Mouse (Mus musculus): ENCODE measurements at regions not wholly inside any gene's neighbourhood (a gene's known extent, or its start where the extent isn't known, plus 50 kb on each side); places are given as distances from the start of the nearest gene placed in this dataset.
A peak's percentile ranks its signal among the peaks of the same experiment; 100 is the strongest.

- DNase-seq (ENCODE audit: low read depth, low spot score) = no peak
- H3K4me3 ChIP-seq (ENCODE audit: control insufficient read depth in 1 of 2, insufficient read depth in 1 of 2, low read depth in 2 of 2, low read length in 2 of 2) = no peak overlapping the region
- H3K36me3 ChIP-seq (ENCODE audit: control insufficient read depth in 1 of 2, insufficient read depth in 2 of 2, low read length in 2 of 2) = no peaks in the 10 kb centered on the region
- H3K4me1 ChIP-seq (ENCODE audit: control insufficient read depth in 1 of 2, insufficient read depth in 2 of 2, low read length in 2 of 2) = no peaks in the 10 kb centered on the region
- no peak for TF ChIP-seq MYB (IDR thresholded peaks at IDR 0.05; ENCODE audit: low read depth, low read length)
- no peak for TF ChIP-seq POLR2AphosphoS2 (IDR thresholded peaks at IDR 0.05; ENCODE audit: low read length)
- TF ChIP-seq RAD21 (IDR thresholded peaks at IDR 0.05; ENCODE audit: low read depth, low read length) = no peak
- TF ChIP-seq MEF2A (IDR thresholded peaks at IDR 0.05; ENCODE audit: extremely low read depth, insufficient replicate concordance, low read depth, low read length, poor library complexity, severe bottlenecking) = no peak
- TF ChIP-seq ZNF384 (IDR thresholded peaks at IDR 0.05; ENCODE audit: low read depth, low read length) = no peak
- no peak overlapping the region for H3K9ac ChIP-seq (ENCODE audit: control insufficient read depth, low read depth, low read length, poor library complexity, severe bottlenecking)
- H3K27me3 ChIP-seq (ENCODE audit: control insufficient read depth in 1 of 2, insufficient read depth in 2 of 2, low read length in 2 of 2) = no peaks in the 10 kb centered on the region
- no peaks in the 10 kb centered on the region for H3K79me2 ChIP-seq (ENCODE audit: control insufficient read depth, insufficient read depth, low read length, poor library complexity)
- H3K27ac ChIP-seq (ENCODE audit: control insufficient read depth, low read depth, low read length) = no peak overlapping the region
- H3K9me3 ChIP-seq (replicated peaks; ENCODE audit: insufficient read depth, low read length) = no peaks in the 10 kb centered on the region
Observed at GRCm38 (mm10) chr1:124416762-124417161, 371.4 kb upstream of the Dpp10 start.

GRCm38 (mm10) chr1:124410236-124410635, 364.9 kb upstream of the Dpp10 start:
- Histone ChIP-seq H3K27me3 (ENCODE audit: control insufficient read depth in 1 of 2, insufficient read depth in 2 of 2, low read length in 2 of 2) (no peaks in the 10 kb centered on the region), H3K9me3 (replicated peaks; ENCODE audit: insufficient read depth, low read length) (no peaks in the 10 kb centered on the region), H3K36me3 (ENCODE audit: control insufficient read depth in 1 of 2, insufficient read depth in 2 of 2, low read length in 2 of 2) (no peaks in the 10 kb centered on the region), H3K4me3 (ENCODE audit: control insufficient read depth in 1 of 2, insufficient read depth in 1 of 2, low read depth in 2 of 2, low read length in 2 of 2) (no peak overlapping the region), H3K4me1 (ENCODE audit: control insufficient read depth in 1 of 2, insufficient read depth in 2 of 2, low read length in 2 of 2) (no peaks in the 10 kb centered on the region), H3K79me2 (ENCODE audit: control insufficient read depth, insufficient read depth, low read length, poor library complexity) (no peaks in the 10 kb centered on the region), H3K27ac (ENCODE audit: control insufficient read depth, low read depth, low read length) (no peak overlapping the region), H3K9ac (ENCODE audit: control insufficient read depth, low read depth, low read length, poor library complexity, severe bottlenecking) (no peak overlapping the region)
- TF ChIP-seq MYC (IDR thresholded peaks at IDR 0.05; ENCODE audit: low read depth, low read length) (no peak), EP300 (IDR thresholded peaks at IDR 0.05; ENCODE audit: low read depth in 1 of 2, low read length in 2 of 2) (peak in 1 of 2 experiments; percentile 37; a peak in 1 of 4 replicates)
- DNase-seq (ENCODE audit: low read depth, low spot score) = no peak

- Histone ChIP-seq H3K4me3 (ENCODE audit: control insufficient read depth in 1 of 2, insufficient read depth in 1 of 2, low read depth in 2 of 2, low read length in 2 of 2) (no peak overlapping the region), H3K79me2 (ENCODE audit: control insufficient read depth, insufficient read depth, low read length, poor library complexity) (no peaks in the 10 kb centered on the region), H3K27ac (ENCODE audit: control insufficient read depth, low read depth, low read length) (no peak overlapping the region), H3K9ac (ENCODE audit: control insufficient read depth, low read depth, low read length, poor library complexity, severe bottlenecking) (no peak overlapping the region), H3K27me3 (ENCODE audit: control insufficient read depth in 1 of 2, insufficient read depth in 2 of 2, low read length in 2 of 2) (no peaks in the 10 kb centered on the region), H3K36me3 (ENCODE audit: control insufficient read depth in 1 of 2, insufficient read depth in 2 of 2, low read length in 2 of 2) (no peaks in the 10 kb centered on the region), H3K9me3 (replicated peaks; ENCODE audit: insufficient read depth, low read length) (no peaks in the 10 kb centered on the region), H3K4me1 (ENCODE audit: control insufficient read depth in 1 of 2, insufficient read depth in 2 of 2, low read length in 2 of 2) (no peaks in the 10 kb centered on the region)
- DNase-seq (ENCODE audit: low read depth, low spot score) = no peak
- TF ChIP-seq KAT2A (conservative IDR thresholded peaks at IDR 0.05; ENCODE audit: low read depth, low read length) = no peak
- no peak for TF ChIP-seq USF2 (IDR thresholded peaks at IDR 0.05; ENCODE audit: borderline replicate concordance in 1 of 2, insufficient read depth in 1 of 2, low read depth in 1 of 2, low read length in 2 of 2)
- TF ChIP-seq UBTF (IDR thresholded peaks at IDR 0.05; ENCODE audit: borderline replicate concordance, insufficient read depth, low read depth, low read length) = no peak
- no peak for TF ChIP-seq ZC3H11A (IDR thresholded peaks at IDR 0.05; ENCODE audit: low read depth, low read length)
- TF ChIP-seq ZNF384 (IDR thresholded peaks at IDR 0.05; ENCODE audit: low read depth, low read length) = no peak
- no peak for TF ChIP-seq POLR2AphosphoS2 (IDR thresholded peaks at IDR 0.05; ENCODE audit: low read length)
- TF ChIP-seq HCFC1 (IDR thresholded peaks at IDR 0.05; ENCODE audit: low read depth, low read length) = no peak
- TF ChIP-seq NELFE (IDR thresholded peaks at IDR 0.05; ENCODE audit: low read depth, low read length) = no peak
- no peak for TF ChIP-seq E2F4 (IDR thresholded peaks at IDR 0.05; ENCODE audit: borderline replicate concordance, low read depth, low read length)
- TF ChIP-seq GABPA (IDR thresholded peaks at IDR 0.05; ENCODE audit: low read depth, low read length) = no peak
- TF ChIP-seq TCF12 (IDR thresholded peaks at IDR 0.05; ENCODE audit: low read depth, low read length) = no peak
- TF ChIP-seq ZKSCAN1 (IDR thresholded peaks at IDR 0.05; ENCODE audit: low read depth, low read length) = no peak
- TF ChIP-seq USF1 (IDR thresholded peaks at IDR 0.05; ENCODE audit: low read depth, low read length) = no peak
- TF ChIP-seq NRF1 (IDR thresholded peaks at IDR 0.05; ENCODE audit: insufficient read depth, low read depth, low read length, poor library complexity, severe bottlenecking) = no peak
- TF ChIP-seq POLR2A (IDR thresholded peaks at IDR 0.05; ENCODE audit: control insufficient read depth in 1 of 2, insufficient read depth in 1 of 2, low read depth in 1 of 2, low read length in 2 of 2, poor library complexity in 1 of 2) = no peak
- TF ChIP-seq SMC3 (IDR thresholded peaks at IDR 0.05; ENCODE audit: low read depth, low read length) = no peak
Observed at GRCm38 (mm10) chr1:124409781-124410180, 364.4 kb upstream of the Dpp10 start.
